Mouse (Mus musculus): ENCODE measurements at regions not wholly inside any gene's neighbourhood (a gene's known extent, or its start where the extent isn't known, plus 50 kb on each side); places are given as distances from the start of the nearest gene placed in this dataset.

GRCm38 (mm10) chr10:99556353-99557036 lies 203.0 kb downstream of the Csl start:
- TF ChIP-seq POLR2A (IDR thresholded peaks at IDR 0.05; ENCODE audit: insufficient read depth, low read length) (no peak), EP300 (IDR thresholded peaks at IDR 0.05; ENCODE audit: insufficient read depth, low read depth, low read length) (no peak)

Measured in ES-Bruce4 (cell line).